Mouse (Mus musculus): Measurements from ENCODE around the gene Klhl5. TPM values are rescaled to one million over a fixed set of nuclear protein-coding genes. Genes with fewer than 3 reads are reported as not detected.

Klhl5 gene
- polyA plus RNA-seq, 1 experiment from 2014 or later, result 3.5 TPM

DNA sequence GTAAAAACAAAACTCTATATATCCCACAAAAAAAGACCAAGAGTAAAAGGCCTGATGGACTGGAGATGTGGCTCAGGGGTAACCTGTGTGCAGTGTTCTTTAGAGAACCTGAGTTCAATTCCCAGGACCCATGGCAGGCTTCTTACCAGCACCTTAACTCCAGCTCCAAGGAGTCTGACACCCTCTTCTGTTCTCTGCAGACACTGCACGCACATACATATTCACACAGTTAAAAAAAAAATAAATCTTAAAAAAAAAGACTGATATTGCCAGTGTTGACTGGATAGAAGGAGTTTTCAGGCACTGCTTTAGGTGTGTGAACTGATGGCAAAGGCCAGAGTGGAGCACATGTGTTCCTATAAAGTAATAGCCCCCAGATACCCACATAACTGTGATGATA lies 18.8 kb downstream of the Klhl5 start:
- no peak overlapping the region for H3K9ac ChIP-seq (ENCODE audit: low read depth, low read length)
- WGBS (ENCODE audit: insufficient replicate concordance), result 74% methylated on average over 1 of the region's 1 CpGs
- ATAC-seq (ENCODE audit: low read depth), result no peak
- H3K9me3 ChIP-seq (replicated peaks; ENCODE audit: control insufficient read depth, low read length), result no peaks in the 10 kb centered on the region
- no peak overlapping the region for H3K27ac ChIP-seq (ENCODE audit: low read length)
- H3K4me2 ChIP-seq (ENCODE audit: low read depth, low read length), result no peak overlapping the region
- H3K4me1 ChIP-seq (ENCODE audit: control insufficient read depth, low read depth, low read length), result no peaks in the 10 kb centered on the region
- no peak overlapping the region for H3K4me3 ChIP-seq (ENCODE audit: low read depth, low read length)
- no peaks in the 10 kb centered on the region for H3K36me3 ChIP-seq (ENCODE audit: control insufficient read depth, insufficient read depth)
- no peaks in the 10 kb centered on the region for H3K27me3 ChIP-seq (ENCODE audit: control insufficient read depth, insufficient read depth, low read depth, low read length)

DNA sequence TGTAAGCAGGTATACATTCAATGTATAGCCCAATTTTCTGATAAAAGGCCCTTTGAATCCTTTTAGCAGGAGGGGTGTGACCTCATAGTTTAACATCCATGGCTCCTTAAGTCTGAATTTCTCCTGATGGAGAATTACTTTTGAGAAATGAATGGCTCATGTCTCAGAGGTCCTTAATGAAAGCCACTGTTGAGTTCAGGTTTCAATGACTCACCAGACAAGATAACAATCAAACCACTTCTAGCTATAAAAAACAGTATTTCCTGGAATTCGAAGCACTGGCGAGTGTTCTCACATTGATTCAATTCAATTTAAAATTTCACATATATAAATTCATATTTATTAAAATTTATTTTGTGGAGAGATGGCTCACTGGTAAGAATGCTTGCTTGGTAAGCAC lies 21.1 kb downstream of the Klhl5 start:
- H3K27ac ChIP-seq (ENCODE audit: low read length), result no peak overlapping the region
- no peaks in the 10 kb centered on the region for H3K4me1 ChIP-seq (ENCODE audit: control insufficient read depth, low read depth, low read length)
- H3K4me2 ChIP-seq (ENCODE audit: low read depth, low read length), result no peak overlapping the region
- no peak overlapping the region for H3K4me3 ChIP-seq (ENCODE audit: low read depth, low read length)
- no peaks in the 10 kb centered on the region for H3K9me3 ChIP-seq (replicated peaks; ENCODE audit: control insufficient read depth, low read length)
- H3K9ac ChIP-seq (ENCODE audit: low read depth, low read length), result no peak overlapping the region
- ATAC-seq (ENCODE audit: low read depth), result no peak
- no peaks in the 10 kb centered on the region for H3K27me3 ChIP-seq (ENCODE audit: control insufficient read depth, insufficient read depth, low read depth, low read length)
- WGBS (ENCODE audit: insufficient replicate concordance), result 46% methylated on average over 2 of the region's 2 CpGs
- no peaks in the 10 kb centered on the region for H3K36me3 ChIP-seq (ENCODE audit: control insufficient read depth, insufficient read depth)

DNA sequence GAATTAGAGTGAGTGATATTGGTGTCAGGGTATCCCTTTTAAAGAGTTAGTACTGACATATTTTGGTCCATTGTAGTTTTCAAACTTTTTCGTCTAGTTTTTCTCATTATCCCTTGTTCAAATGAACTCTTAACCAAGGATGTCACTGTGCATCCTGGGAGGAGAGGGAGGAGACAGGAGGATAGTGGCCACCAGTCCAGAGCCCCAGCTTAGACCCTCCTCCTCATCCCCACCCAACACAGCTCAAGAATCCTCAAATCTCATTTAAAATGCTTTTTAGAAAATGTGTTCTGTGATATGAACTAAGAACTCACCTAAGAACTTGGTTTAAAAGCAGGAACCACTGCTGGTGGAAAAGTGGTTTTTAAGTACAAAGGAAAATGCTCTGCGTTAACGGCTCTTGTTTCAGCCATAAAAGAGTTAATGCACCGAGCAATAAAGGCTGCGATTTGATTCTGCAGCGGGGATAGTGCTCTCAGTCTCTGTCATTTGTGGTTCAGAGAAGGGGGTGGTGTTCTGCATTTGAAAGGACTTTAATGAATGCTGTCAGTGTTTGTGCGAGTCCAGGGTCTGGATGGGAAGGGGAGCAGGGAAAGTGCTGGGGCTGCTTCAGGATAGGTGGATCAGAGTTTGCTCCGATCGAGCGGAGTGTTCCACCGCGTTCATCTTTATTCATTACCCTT lies 23.3 kb downstream of the Klhl5 start:
- Histone ChIP-seq H3K4me3 (ENCODE audit: low read depth, low read length) (no peak overlapping the region), H3K36me3 (ENCODE audit: control insufficient read depth, insufficient read depth) (no peaks in the 10 kb centered on the region), H3K9me3 (replicated peaks; ENCODE audit: control insufficient read depth, low read length) (no peaks in the 10 kb centered on the region), H3K4me1 (ENCODE audit: control insufficient read depth, low read depth, low read length) (no peaks in the 10 kb centered on the region), H3K27me3 (ENCODE audit: control insufficient read depth, insufficient read depth, low read depth, low read length) (no peaks in the 10 kb centered on the region), H3K4me2 (ENCODE audit: low read depth, low read length) (peak overlapping the region; percentile 36), H3K9ac (ENCODE audit: low read depth, low read length) (no peak overlapping the region), H3K27ac (ENCODE audit: low read length) (no peak overlapping the region)
- no peak for ATAC-seq (ENCODE audit: low read depth)
- WGBS (ENCODE audit: insufficient replicate concordance), result 35% methylated on average over 12 of the region's 12 CpGs

DNA sequence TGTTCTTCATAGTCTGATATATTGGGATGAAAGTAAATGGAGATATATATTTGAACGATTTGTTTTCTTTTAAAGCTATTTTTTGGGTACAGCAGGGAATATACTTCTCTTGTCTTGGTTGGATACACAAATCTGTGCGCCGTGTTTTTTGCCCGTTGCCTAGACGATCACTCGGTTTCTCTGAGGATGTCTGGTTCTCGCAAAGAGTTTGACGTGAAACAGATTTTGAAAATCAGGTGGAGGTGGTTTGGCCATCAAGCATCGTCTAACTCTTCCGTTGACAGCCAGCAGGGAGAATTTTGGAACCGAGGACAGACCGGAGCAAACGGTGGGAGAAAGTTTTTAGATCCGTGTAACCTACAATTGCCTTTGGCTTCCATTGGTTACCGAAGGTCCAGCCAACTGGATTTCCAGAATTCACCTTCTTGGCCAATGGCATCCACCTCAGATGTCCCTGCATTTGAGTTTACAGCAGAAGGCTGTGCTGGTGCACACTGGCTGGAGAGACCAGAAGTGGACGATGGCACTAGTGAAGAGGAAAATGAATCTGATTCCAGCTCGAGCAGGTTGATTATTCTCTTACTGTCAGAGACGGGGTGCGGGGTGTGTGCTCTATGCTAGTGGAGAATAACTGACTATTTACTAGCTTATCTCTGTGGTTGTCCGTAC lies 24.0 kb downstream of the Klhl5 start:
- H3K27ac ChIP-seq (ENCODE audit: low read length), result no peak overlapping the region
- H3K9ac ChIP-seq (ENCODE audit: low read depth, low read length), result no peak overlapping the region
- 36% methylated on average over 20 of the region's 20 CpGs for WGBS (ENCODE audit: insufficient replicate concordance)
- no peak for ATAC-seq (ENCODE audit: low read depth)
- no peaks in the 10 kb centered on the region for H3K27me3 ChIP-seq (ENCODE audit: control insufficient read depth, insufficient read depth, low read depth, low read length)
- H3K4me2 ChIP-seq (ENCODE audit: low read depth, low read length), result peak overlapping the region; percentile 36
- H3K36me3 ChIP-seq (ENCODE audit: control insufficient read depth, insufficient read depth), result no peaks in the 10 kb centered on the region
- H3K9me3 ChIP-seq (replicated peaks; ENCODE audit: control insufficient read depth, low read length), result no peaks in the 10 kb centered on the region
- H3K4me1 ChIP-seq (ENCODE audit: control insufficient read depth, low read depth, low read length), result no peaks in the 10 kb centered on the region
- no peak overlapping the region for H3K4me3 ChIP-seq (ENCODE audit: low read depth, low read length)

DNA sequence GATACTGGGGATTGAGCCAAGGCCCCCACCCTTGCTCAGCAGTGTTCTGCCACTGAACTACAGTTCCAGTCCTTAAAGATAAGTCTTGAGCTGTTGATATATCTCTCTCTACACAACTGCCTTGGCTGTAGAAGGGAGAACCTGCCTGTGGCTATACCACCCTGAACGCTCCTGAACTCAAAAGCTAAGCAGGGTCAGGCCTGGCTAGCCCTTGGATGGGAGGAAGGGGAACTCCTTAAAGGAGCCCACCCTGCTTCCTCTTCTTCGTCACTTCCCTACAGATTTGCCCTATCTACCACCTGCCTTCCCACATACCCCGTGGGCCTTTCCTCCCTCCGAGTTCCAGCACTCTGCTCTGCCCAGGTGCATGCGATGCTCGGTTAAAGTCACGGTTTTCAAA lies 28.8 kb downstream of the Klhl5 start:
- 51% methylated on average over 7 of the region's 7 CpGs for WGBS (ENCODE audit: insufficient replicate concordance)
- no peak for ATAC-seq (ENCODE audit: low read depth)
- no peak overlapping the region for H3K4me3 ChIP-seq (ENCODE audit: low read depth, low read length)
- H3K27ac ChIP-seq (ENCODE audit: low read length), result no peak overlapping the region
- H3K9ac ChIP-seq (ENCODE audit: low read depth, low read length), result no peak overlapping the region
- H3K4me1 ChIP-seq (ENCODE audit: control insufficient read depth, low read depth, low read length), result no peaks in the 10 kb centered on the region
- H3K36me3 ChIP-seq (ENCODE audit: control insufficient read depth, insufficient read depth), result no peaks in the 10 kb centered on the region
- no peak overlapping the region for H3K4me2 ChIP-seq (ENCODE audit: low read depth, low read length)
- no peaks in the 10 kb centered on the region for H3K27me3 ChIP-seq (ENCODE audit: control insufficient read depth, insufficient read depth, low read depth, low read length)
- H3K9me3 ChIP-seq (replicated peaks; ENCODE audit: control insufficient read depth, low read length), result no peaks in the 10 kb centered on the region

DNA sequence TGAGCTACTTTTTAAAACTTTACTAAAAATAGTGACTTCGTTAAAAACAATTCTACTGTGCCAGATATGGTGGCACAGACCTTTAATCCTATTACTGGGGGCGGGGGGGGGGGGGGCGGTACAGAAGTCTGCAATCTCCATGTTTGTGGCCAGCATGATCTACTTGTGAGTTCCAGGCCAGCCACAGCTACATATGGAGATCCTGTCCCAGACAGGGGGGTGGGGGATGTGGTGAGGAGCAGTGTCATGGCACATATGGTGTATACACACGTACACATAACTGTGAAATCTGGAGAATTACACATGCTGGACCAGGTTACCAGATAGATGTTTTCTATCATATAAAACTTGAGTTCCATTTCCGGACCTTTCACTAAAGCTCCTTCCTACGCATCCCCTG lies 29.7 kb downstream of the Klhl5 start:
- Histone ChIP-seq H3K27me3 (ENCODE audit: control insufficient read depth, insufficient read depth, low read depth, low read length) (no peaks in the 10 kb centered on the region), H3K27ac (ENCODE audit: low read length) (no peak overlapping the region), H3K9me3 (replicated peaks; ENCODE audit: control insufficient read depth, low read length) (no peaks in the 10 kb centered on the region), H3K4me3 (ENCODE audit: low read depth, low read length) (no peak overlapping the region), H3K4me1 (ENCODE audit: control insufficient read depth, low read depth, low read length) (no peaks in the 10 kb centered on the region), H3K36me3 (ENCODE audit: control insufficient read depth, insufficient read depth) (no peaks in the 10 kb centered on the region), H3K4me2 (ENCODE audit: low read depth, low read length) (no peak overlapping the region), H3K9ac (ENCODE audit: low read depth, low read length) (no peak overlapping the region)
- WGBS (ENCODE audit: insufficient replicate concordance), result 72% methylated on average over 6 of the region's 6 CpGs
- ATAC-seq (ENCODE audit: low read depth), result no peak

DNA sequence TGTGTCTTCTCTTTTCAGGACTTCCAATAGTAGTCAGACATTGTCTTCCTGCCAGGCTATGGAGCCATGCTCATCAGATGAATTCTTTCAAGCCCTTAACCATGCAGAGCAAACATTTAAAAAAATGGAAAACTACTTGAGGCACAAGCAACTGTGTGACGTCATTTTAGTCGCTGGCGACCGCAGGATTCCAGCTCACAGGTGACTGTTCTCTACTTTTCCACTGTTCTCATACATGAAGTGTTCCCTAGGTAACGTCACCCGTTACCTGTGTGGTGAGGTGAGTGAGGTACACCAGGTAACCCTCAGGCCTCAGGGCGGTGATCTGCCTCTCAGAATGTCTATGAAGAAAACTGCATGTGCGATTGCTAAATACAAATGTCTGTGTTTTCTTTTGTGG lies 33.9 kb downstream of the Klhl5 start:
- WGBS (ENCODE audit: insufficient replicate concordance), result 79% methylated on average over 8 of the region's 8 CpGs
- no peaks in the 10 kb centered on the region for H3K9me3 ChIP-seq (replicated peaks; ENCODE audit: control insufficient read depth, low read length)

DNA sequence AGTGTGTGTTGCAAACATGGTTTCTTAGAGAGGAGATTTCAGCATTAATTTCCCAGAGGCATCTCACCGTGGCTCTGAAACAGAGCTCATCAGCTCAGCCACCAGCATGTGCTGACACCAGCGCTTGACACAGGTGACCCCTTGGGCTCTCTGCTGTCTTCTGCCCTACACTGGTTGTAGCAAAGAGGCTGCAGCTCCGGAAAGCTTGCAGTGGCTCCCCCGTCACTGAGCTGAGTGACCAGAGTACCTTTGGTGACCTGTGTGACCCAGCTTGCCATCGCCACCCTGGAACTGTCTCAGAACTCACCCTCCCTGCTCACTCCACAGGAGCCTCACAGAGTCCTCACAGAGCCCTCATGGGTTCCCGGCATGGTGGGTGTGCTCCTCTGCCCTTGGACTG lies 34.9 kb downstream of the Klhl5 start:
- H3K4me2 ChIP-seq (ENCODE audit: low read depth, low read length), result no peak overlapping the region
- H3K36me3 ChIP-seq (ENCODE audit: control insufficient read depth, insufficient read depth), result no peaks in the 10 kb centered on the region
- no peak overlapping the region for H3K4me3 ChIP-seq (ENCODE audit: low read depth, low read length)
- H3K4me1 ChIP-seq (ENCODE audit: control insufficient read depth, low read depth, low read length), result no peaks in the 10 kb centered on the region
- no peak overlapping the region for H3K9ac ChIP-seq (ENCODE audit: low read depth, low read length)
- no peaks in the 10 kb centered on the region for H3K9me3 ChIP-seq (replicated peaks; ENCODE audit: control insufficient read depth, low read length)
- WGBS (ENCODE audit: insufficient replicate concordance), result 75% methylated on average over 6 of the region's 6 CpGs
- H3K27ac ChIP-seq (ENCODE audit: low read length), result no peak overlapping the region
- H3K27me3 ChIP-seq (ENCODE audit: control insufficient read depth, insufficient read depth, low read depth, low read length), result no peaks in the 10 kb centered on the region
- no peak for ATAC-seq (ENCODE audit: low read depth)

More for the DNA sequence above, 33.9 kb downstream of the Klhl5 start:
- no peak for ATAC-seq (ENCODE audit: low read depth)
- Histone ChIP-seq H3K4me1 (ENCODE audit: control insufficient read depth, low read depth, low read length) (no peaks in the 10 kb centered on the region), H3K9ac (ENCODE audit: low read depth, low read length) (no peak overlapping the region), H3K4me3 (ENCODE audit: low read depth, low read length) (no peak overlapping the region), H3K27me3 (ENCODE audit: control insufficient read depth, insufficient read depth, low read depth, low read length) (no peaks in the 10 kb centered on the region), H3K27ac (ENCODE audit: low read length) (no peak overlapping the region), H3K36me3 (ENCODE audit: control insufficient read depth, insufficient read depth) (no peaks in the 10 kb centered on the region), H3K4me2 (ENCODE audit: low read depth, low read length) (no peak overlapping the region)

DNA sequence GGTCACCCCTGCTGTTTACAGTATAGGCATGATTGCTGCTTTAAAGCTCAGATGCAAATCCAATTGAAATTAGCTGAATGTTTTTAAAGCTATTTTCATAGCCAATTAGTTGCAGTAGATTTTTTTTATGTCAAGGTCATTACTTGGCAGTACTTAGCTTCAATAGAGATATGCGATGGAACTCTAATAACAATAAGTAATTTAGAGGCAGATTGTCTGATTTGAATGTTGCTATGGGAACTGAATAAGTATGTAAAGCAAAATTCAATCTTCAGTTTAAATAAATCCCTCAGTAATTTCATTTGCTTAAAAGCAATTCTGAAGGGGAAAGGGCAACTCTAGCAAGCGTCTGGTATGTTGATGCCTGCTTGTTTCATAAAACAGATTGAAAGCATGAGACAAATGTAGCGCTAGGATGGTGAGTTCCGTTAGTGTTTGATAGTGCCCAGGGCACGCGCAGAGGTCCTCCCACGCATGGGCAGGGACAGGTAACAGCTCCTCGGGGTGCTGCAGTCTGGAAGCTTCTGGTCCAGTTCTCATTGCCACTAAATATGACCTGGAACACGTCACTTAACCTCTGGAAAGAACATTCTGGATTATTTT lies 38.3 kb downstream of the Klhl5 start:
- Histone ChIP-seq H3K27ac (ENCODE audit: low read length) (no peak overlapping the region), H3K4me2 (ENCODE audit: low read depth, low read length) (no peak overlapping the region), H3K4me1 (ENCODE audit: control insufficient read depth, low read depth, low read length) (no peaks in the 10 kb centered on the region), H3K4me3 (ENCODE audit: low read depth, low read length) (no peak overlapping the region), H3K9ac (ENCODE audit: low read depth, low read length) (no peak overlapping the region), H3K36me3 (ENCODE audit: control insufficient read depth, insufficient read depth) (no peaks in the 10 kb centered on the region), H3K27me3 (ENCODE audit: control insufficient read depth, insufficient read depth, low read depth, low read length) (no peaks in the 10 kb centered on the region), H3K9me3 (replicated peaks; ENCODE audit: control insufficient read depth, low read length) (no peaks in the 10 kb centered on the region)
- ATAC-seq (ENCODE audit: low read depth), result no peak
- 77% methylated on average over 9 of the region's 9 CpGs for WGBS (ENCODE audit: insufficient replicate concordance)
